ENCODE assay signal across 11 mouse cellular contexts in the genomic region with DNA sequence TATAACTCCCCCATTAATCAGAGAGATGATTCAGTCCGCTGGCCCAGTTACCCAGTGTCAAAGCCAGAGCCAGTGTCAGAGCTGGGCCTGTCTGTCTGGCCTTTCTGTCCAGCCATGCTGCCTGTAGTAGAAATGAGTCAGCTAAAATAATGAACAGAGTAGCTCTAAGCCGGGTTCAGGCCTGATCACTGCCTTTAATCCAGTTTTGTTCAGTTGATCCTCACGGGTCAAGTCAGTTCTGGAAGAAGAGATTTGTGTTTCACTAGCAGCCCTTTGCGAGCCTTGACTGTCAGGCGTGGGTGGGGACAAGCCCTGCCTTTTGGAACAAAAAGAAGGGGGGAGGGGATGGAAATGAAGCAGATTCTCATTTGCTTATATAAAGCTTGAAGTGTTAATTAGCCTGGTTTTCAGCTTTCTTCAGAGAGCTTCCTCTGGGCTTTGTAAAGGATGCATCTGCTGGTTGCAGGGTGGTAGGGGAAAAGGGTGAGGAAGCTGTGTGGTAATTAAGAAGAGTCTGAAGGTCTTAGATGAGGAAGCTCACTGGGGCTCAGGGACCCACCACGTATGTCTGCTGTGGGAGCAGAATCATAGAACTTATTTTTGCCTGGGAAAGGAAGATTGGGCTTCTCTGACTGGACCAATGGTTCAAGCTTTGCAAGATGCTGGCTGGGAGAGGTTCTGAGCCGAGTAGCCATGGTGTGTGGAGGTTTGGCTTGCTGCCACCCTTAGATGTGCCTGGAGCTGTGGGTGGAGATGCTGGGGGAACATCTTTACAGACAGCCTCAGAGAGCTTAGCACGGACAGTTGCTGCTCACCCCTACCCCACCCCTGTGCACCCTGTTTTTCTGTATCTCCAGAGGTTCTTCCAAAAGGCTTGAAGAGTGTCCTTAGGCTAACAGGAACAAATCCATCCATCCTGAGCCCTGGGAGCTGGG. TPM values are rescaled to one million over a fixed set of nuclear protein-coding genes. Genes with fewer than 3 reads are reported as not detected.
DNase-seq lines count a peak whose midpoint lies in the region; ATAC-seq and TF ChIP-seq lines count a peak whose summit lies in the region.
"Had no signal": no experiment of that assay in that cellular context is flagged by ENCODE, and none has a peak within 500 bp of the region (broad histone marks: within the 10 kb centered on the region; RNA-seq: fewer than 3 reads in every experiment).

No protein-coding gene starts in this region.

- H3K9ac ChIP-seq in forebrain, embryonic 14.5 days (ENCODE audit: low read length) = peak overlapping the region; percentile 44
- H3K9ac ChIP-seq in midbrain, embryonic 11.5 days (ENCODE audit: low read length) = no peak overlapping the region
- H3K9ac ChIP-seq: liver, embryonic 15.5 days had no signal

- H3K27ac ChIP-seq in thymus, adult 2 months (ENCODE audit: control insufficient read depth, insufficient read depth, low read length) = peak overlapping the region; percentile 50
- peak overlapping the region; percentile 95 for H3K27ac ChIP-seq in forebrain, embryonic 14.5 days (ENCODE audit: low read depth, low read length)
- peak overlapping the region; percentile 22; the same call in 1 of the 2 replicates for H3K27ac ChIP-seq in midbrain, embryonic 11.5 days (ENCODE audit: low read depth, low read length)
- H3K27ac ChIP-seq: liver, embryonic 15.5 days had no signal

- peaks cover 47% of the 10 kb centered on the region for H3K36me3 ChIP-seq in thymus, adult 2 months (ENCODE audit: control insufficient read depth, insufficient read depth, low read length)
- H3K36me3 ChIP-seq in forebrain, embryonic 14.5 days (ENCODE audit: control insufficient read depth, insufficient read depth, low read length) = peaks cover 52% of the 10 kb centered on the region
- H3K36me3 ChIP-seq in midbrain, embryonic 11.5 days (ENCODE audit: control insufficient read depth, insufficient read depth, low read length) = no peaks in the 10 kb centered on the region
- H3K36me3 ChIP-seq: G1E; liver, embryonic 15.5 days had no signal

- DNase-seq in gastrocnemius, adult 18-20 months (ENCODE audit: low spot score) = peak; percentile 6
- no peak for DNase-seq in gastrocnemius, adult 8-10 months (ENCODE audit: low spot score in 2 of 2)
- DNase-seq in thymus, adult 2 months = peak; percentile 16
- DNase-seq in thymus, postnatal 10 days (ENCODE audit: low spot score in 2 of 2) = no peak
- peak; percentile 94 for DNase-seq in forebrain, embryonic 14.5 days (ENCODE audit: low spot score)
- no peak for DNase-seq in midbrain, embryonic 11.5 days (ENCODE audit: low spot score, missing footprints)
- no peak for DNase-seq in urinary bladder, postnatal 25 days (ENCODE audit: low spot score)
- DNase-seq in lung, adult 2 months = no peak

- H3K4me3 ChIP-seq in thymus, adult 2 months (ENCODE audit: control insufficient read depth, insufficient read depth, low read length) = no peak overlapping the region
- H3K4me3 ChIP-seq in forebrain, embryonic 14.5 days (ENCODE audit: low read depth, low read length) = no peak overlapping the region
- no peak overlapping the region for H3K4me3 ChIP-seq in midbrain, embryonic 11.5 days (ENCODE audit: low read depth, low read length)
- H3K4me3 ChIP-seq in lung, adult 2 months (replicated peaks; ENCODE audit: extremely low read depth, low read depth, low read length) = no peak overlapping the region
- H3K4me3 ChIP-seq: liver, embryonic 15.5 days had no signal

- H3K9me3 ChIP-seq in forebrain, embryonic 14.5 days (replicated peaks; ENCODE audit: control insufficient read depth, low read length) = no peaks in the 10 kb centered on the region
- H3K9me3 ChIP-seq in midbrain, embryonic 11.5 days (ENCODE audit: control insufficient read depth, low read length) = no peaks in the 10 kb centered on the region
- H3K9me3 ChIP-seq: G1E; liver, embryonic 15.5 days had no signal

- WGBS in thymus, adult 2 months = 13% methylated on average over 8 of the region's 8 CpGs
- 7% methylated on average over 8 of the region's 8 CpGs for WGBS in forebrain, embryonic 14.5 days
- 28% methylated on average over 8 of the region's 8 CpGs for WGBS in midbrain, embryonic 11.5 days
- WGBS in lung, adult 2 months = 36% methylated on average over 8 of the region's 8 CpGs

- peak; percentile 82 for ATAC-seq in forebrain, embryonic 14.5 days
- peak; percentile 74 for ATAC-seq in midbrain, embryonic 11.5 days (ENCODE audit: low FRiP score)

- H3K4me1 ChIP-seq in thymus, adult 2 months (replicated peaks; ENCODE audit: control insufficient read depth, insufficient read depth, low read length) = peaks cover 39% of the 10 kb centered on the region
- peaks cover 60% of the 10 kb centered on the region for H3K4me1 ChIP-seq in forebrain, embryonic 14.5 days (ENCODE audit: control insufficient read depth, insufficient read depth, low read length)
- H3K4me1 ChIP-seq in midbrain, embryonic 11.5 days (ENCODE audit: control insufficient read depth, insufficient read depth, low read length) = peaks cover 18% of the 10 kb centered on the region
- H3K4me1 ChIP-seq in lung, adult 2 months (ENCODE audit: control insufficient read depth, insufficient read depth, low read length) = no peaks in the 10 kb centered on the region
- H3K4me1 ChIP-seq: liver, embryonic 15.5 days had no signal

- no peak for TF ChIP-seq CTCF in thymus, adult 2 months (IDR thresholded peaks at IDR 0.05; ENCODE audit: borderline replicate concordance, control insufficient read depth, extremely low read depth, insufficient read depth, low read length, poor library complexity)
- no peak for TF ChIP-seq CTCF in lung, adult 2 months (IDR thresholded peaks at IDR 0.05; ENCODE audit: insufficient read depth, low read length)

- H3K27me3 ChIP-seq in thymus, adult 2 months (ENCODE audit: control insufficient read depth, insufficient read depth, low read length) = no peaks in the 10 kb centered on the region
- no peaks in the 10 kb centered on the region for H3K27me3 ChIP-seq in forebrain, embryonic 14.5 days (replicated peaks; ENCODE audit: control insufficient read depth, insufficient read depth, low read length)
- no peaks in the 10 kb centered on the region for H3K27me3 ChIP-seq in midbrain, embryonic 11.5 days (ENCODE audit: control insufficient read depth, insufficient read depth, low read length)
- H3K27me3 ChIP-seq: liver, embryonic 15.5 days had no signal

- peak overlapping the region; percentile 40 for H3K4me2 ChIP-seq in forebrain, embryonic 14.5 days (ENCODE audit: low read length)
- no peak overlapping the region for H3K4me2 ChIP-seq in midbrain, embryonic 11.5 days
- H3K4me2 ChIP-seq: liver, embryonic 15.5 days had no signal

- TF ChIP-seq POLR2A in thymus, adult 2 months (IDR thresholded peaks at IDR 0.05; ENCODE audit: control insufficient read depth, extremely low read depth, insufficient read depth, low read length, poor library complexity) = no peak
- TF ChIP-seq POLR2A in lung, adult 2 months (IDR thresholded peaks at IDR 0.05; ENCODE audit: borderline replicate concordance, extremely low read depth, low read depth, low read length) = no peak

RNA-seq across cellular contexts. Expression of a gene that starts 20.0 kb away (rescaled TPM):
- total RNA-seq in gastrocnemius, adult 18-20 months (2021) = not detected
- under 1 TPM in 2 of 4 experiments, not detected in 2; 0.15 to 0.19 TPM for total RNA-seq in gastrocnemius, adult 8-10 months (2022)
- polyA plus RNA-seq in thymus, adult 2 months (2012; rRNA removed) = 299 and 344 TPM in 2 replicates
- 304 and 315 TPM in 2 replicates for polyA plus RNA-seq in forebrain, embryonic 14.5 days (2014; fragmentation: Nextera tagmentation; extraction: Ambion mirVana)
- 39.8 and 40.5 TPM in 2 replicates for polyA plus RNA-seq in midbrain, embryonic 11.5 days (2014; fragmentation: Nextera tagmentation; extraction: Ambion mirVana)
- polyA plus RNA-seq in lung, adult 2 months (2012; rRNA removed) = 1.2 and 1.7 TPM in 2 replicates
- polyA plus RNA-seq: G1E had no signal

RNA-seq across cellular contexts. Expression of a gene that starts 54.9 kb away (rescaled TPM):
- total RNA-seq in gastrocnemius, adult 18-20 months (2021) = not detected
- total RNA-seq in gastrocnemius, adult 8-10 months (2022) = not detected
- polyA plus RNA-seq in thymus, adult 2 months (2012; rRNA removed) = 0.12 TPM in 1 of 2 replicates, not detected in the other
- polyA plus RNA-seq in forebrain, embryonic 14.5 days (2014; fragmentation: Nextera tagmentation; extraction: Ambion mirVana) = 0.14 and 0.25 TPM in 2 replicates
- 0.22 and 0.39 TPM in 2 replicates for polyA plus RNA-seq in midbrain, embryonic 11.5 days (2014; fragmentation: Nextera tagmentation; extraction: Ambion mirVana)
- 0.05 and 0.06 TPM in 2 replicates for polyA plus RNA-seq in lung, adult 2 months (2012; rRNA removed)
- total RNA-seq: G1E; gastrocnemius, postnatal 36 days had no signal
- polyA plus RNA-seq: G1E; liver, embryonic 15.5 days had no signal

Comparison
In these comparisons a context has a peak if more than half of its experiments do, and no peak if none do; other contexts are left out.
1. DNase-seq: peak in gastrocnemius, adult 18-20 months (single experiment), thymus, adult 2 months (single experiment) and forebrain, embryonic 14.5 days (single experiment); none in gastrocnemius, adult 8-10 months (0 of 2), thymus, postnatal 10 days (0 of 2), midbrain, embryonic 11.5 days (single experiment), urinary bladder, postnatal 25 days (single experiment) and lung, adult 2 months (single experiment).
2. H3K27ac ChIP-seq: peak in every context shown above with its lines; median percentile 95 in forebrain, embryonic 14.5 days; 50 in thymus, adult 2 months; 22 in midbrain, embryonic 11.5 days.
3. RNA of a gene that starts 20.0 kb away (polyA plus RNA-seq): 304 to 315 TPM in forebrain, embryonic 14.5 days, 299 to 344 TPM in thymus, adult 2 months and 39.8 to 40.5 TPM in midbrain, embryonic 11.5 days; 1.2 to 1.7 TPM in lung, adult 2 months; every median in the first group is over 10 times any median in the second.